Mouse (Mus musculus): ENCODE results near the gene Sbf2.

DNA sequence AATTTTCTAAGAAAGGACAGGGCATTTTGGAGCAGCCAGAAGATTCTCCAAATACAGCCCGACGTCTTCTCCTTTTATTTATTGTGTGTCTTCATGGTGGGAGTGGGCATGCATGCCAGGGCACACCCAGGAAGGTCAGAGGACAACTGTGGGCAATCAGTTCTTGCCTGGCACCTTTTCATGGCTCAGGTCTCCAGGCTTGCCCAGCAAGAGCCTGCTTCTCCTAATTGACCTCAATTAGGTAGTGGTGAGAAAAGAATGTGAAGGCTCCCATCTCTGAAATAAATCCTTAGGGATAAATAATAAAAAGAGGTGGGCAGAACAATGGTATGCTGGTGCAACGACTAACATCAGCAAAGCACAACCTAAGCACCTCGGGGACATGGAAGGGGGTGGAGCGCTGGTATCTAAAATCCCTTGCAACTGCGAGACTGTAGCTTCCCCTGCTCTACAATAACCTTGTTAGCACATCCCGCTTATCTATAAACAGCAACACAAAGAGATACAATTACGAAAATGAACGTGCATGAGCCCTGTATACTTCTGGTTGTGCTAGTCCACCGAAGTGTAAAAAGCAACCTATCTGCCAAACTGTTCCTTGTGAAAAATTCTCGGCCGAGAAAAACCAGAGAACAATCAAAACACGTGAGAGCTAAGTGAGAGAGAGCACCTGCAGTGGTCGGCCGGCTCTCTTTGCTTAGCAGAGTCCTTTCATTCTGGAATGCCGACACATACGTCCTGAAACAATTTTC lies 1.2 kb downstream of the Sbf2 start:
- TF ChIP-seq CTCF (IDR thresholded peaks at IDR 0.05; ENCODE audit: low read depth, low read length) (no peak), POLR2A (IDR thresholded peaks at IDR 0.05; ENCODE audit: extremely low read depth, insufficient read depth, low read length) (no peak)

All from liver, adult 2 months (tissue).